Mouse (Mus musculus) olfactory bulb, adult 2 months (tissue): ENCODE results near the gene Brms1.

ENCODE experiments used
- CTCF ChIP-seq: fragments of 200-500 bp; IDR thresholded peaks from 2 replicates; pipeline ENCODE4 v1.5.1; 2012; ENCODE audit warnings: low read depth, mild to moderate bottlenecking, low read length, moderate library complexity; ENCODE audit not compliant: insufficient read depth
- POLR2A ChIP-seq: fragments of 200-500 bp; IDR thresholded peaks from 2 replicates; pipeline ENCODE4 v1.6.1; 2012; ENCODE audit warnings: mild to moderate bottlenecking, low read depth, low read length, moderate library complexity; ENCODE audit not compliant: insufficient read depth

DNA sequence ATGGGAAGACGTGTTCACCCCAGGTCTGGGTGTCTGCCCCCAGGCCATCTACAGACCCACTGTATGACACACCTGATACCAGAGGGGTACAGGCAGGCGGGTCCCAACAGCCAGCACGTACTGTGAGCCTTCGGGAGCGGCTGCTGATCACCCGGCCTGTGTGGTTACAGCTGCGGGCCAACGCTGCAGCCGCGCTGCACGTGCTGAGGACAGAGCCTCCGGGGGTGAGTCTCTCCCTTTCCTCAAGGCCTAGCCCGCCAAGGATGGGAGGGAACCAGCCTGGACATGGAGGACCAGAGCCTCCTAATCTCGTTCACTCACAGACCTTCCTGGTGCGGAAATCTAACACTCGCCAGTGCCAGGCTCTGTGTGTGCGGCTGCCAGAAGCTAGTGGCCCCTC lies 9.9 kb downstream of the Brms1 start:
- no peak for TF ChIP-seq CTCF
- no peak for TF ChIP-seq POLR2A
